Mouse (Mus musculus) kidney, postnatal 0 days (tissue): ENCODE data around the gene Upk1b. TPM values are rescaled to one million over a fixed set of nuclear protein-coding genes. Genes with fewer than 3 reads are reported as not detected.

Experiments used
- ATAC-seq: fragments of 200-750 bp; cut with Nextera tagmentation; replicated peaks from 2 replicates; pipeline ENCODE4 v1.8.0; 2017; ENCODE audit warnings: low read depth, moderate number of reproducible peaks, moderate TSS enrichment, moderate library complexity; ENCODE audit not compliant: low FRiP score
- DNase-seq: peaks from one replicate; pipeline ENCODE4 v3.0.0-alpha.2; 2016; ENCODE audit warnings: low spot score
- H3K27ac ChIP-seq: fragments of 300-500 bp; sonication (generic); 2 replicates; pipeline ENCODE4 v1.5.1; 2014; ENCODE audit warnings: mild to moderate bottlenecking
- H3K27me3 ChIP-seq: fragments of 300-500 bp; sonication (generic); 2 replicates; pipeline ENCODE4 v1.6.1; 2014; ENCODE audit warnings: low read length, mixed read lengths; ENCODE audit not compliant: insufficient read depth
- H3K36me3 ChIP-seq: fragments of 300-500 bp; sonication (generic); 2 replicates; pipeline ENCODE4 v1.6.1; 2014; ENCODE audit warnings: low read length, mixed read lengths; ENCODE audit not compliant: insufficient read depth
- H3K4me1 ChIP-seq: fragments of 300-500 bp; sonication (generic); replicated peaks from 2 replicates; pipeline ENCODE4 v1.6.1; 2014; ENCODE audit warnings: antibody characterized with exemption, low read length, mixed read lengths; ENCODE audit not compliant: insufficient read depth
- H3K4me2 ChIP-seq: fragments of 300-500 bp; sonication (generic); 2 replicates; pipeline ENCODE4 v1.6.1; 2014; ENCODE audit warnings: mild to moderate bottlenecking, low read length, moderate library complexity, mixed read lengths
- H3K4me3 ChIP-seq: fragments of 300-500 bp; sonication (generic); replicated peaks from 2 replicates; pipeline ENCODE4 v1.5.1; 2014; ENCODE audit warnings: low read depth, low read length
- H3K9ac ChIP-seq: fragments of 300-500 bp; sonication (generic); 2 replicates; pipeline ENCODE4 v1.6.1; 2014; ENCODE audit warnings: low read depth, low read length
- H3K9me3 ChIP-seq: fragments of 300-500 bp; sonication (generic); replicated peaks from 2 replicates; pipeline ENCODE4 v1.6.1; 2016; ENCODE audit warnings: low read length, inconsistent platforms, mixed read lengths
- CTCF ChIP-seq: IDR thresholded peaks from 2 replicates; pipeline ENCODE4 v1.5.1; 2016; ENCODE audit warnings: antibody characterized with exemption, low read depth, mild to moderate bottlenecking, moderate library complexity
- WGBS: fragments of 180-500 bp; shearing (Covaris S2); extraction: QIAGEN DNeasy Blood & Tissue Kit; methylation state at CpG from one replicate; pipeline ENCODE4 v1.1.7; 2014; 5-methylcytosine and 5-hydroxymethylcytosine counted together
- polyA plus RNA-seq: library from polyadenylated mRNA; unstranded; fragments of >200 nt; fragmentation: Nextera tagmentation; extraction: Ambion mirVana; gene quantifications from 2 replicates; pipeline ENCODE4 v1.2.1, GENCODE M21; 2015

Upk1b gene
- polyA plus RNA-seq, 1 experiment from 2014 or later, result 47.9 TPM

DNA sequence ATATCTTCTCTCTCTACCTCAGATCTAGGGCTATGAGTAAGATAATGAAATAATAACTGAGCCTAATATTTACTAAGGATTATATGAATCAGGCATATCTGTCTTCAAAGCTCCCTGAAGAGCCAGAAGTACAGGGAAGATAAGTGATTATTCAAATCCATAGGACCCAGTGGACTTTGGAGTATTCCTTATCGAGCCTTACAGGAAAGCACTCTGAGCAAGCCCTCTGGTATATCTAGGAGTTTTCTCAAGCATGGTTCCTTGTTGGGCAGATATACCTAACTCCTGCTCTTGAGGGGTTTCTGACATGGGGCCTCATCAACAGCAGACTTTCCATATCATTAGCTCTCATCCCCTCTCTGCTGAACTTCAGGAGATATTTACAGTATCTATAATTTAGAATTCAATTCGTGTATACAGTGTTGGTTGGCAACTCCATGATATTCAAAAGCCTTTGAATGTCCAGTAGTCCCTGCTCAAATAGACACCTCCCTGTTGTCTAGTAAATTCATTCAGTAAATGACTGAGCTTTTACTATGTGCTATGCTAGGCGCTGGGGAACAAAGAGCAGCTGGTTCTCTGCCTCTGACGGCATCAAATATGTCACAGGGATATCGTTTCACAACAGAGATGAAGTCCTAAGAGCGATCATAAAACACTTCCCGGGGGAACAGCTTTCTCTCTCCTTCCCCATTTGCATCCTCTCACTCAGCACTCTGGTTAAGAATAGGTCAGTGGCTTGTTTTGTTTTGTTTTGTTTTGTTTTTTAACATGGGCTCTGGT is 25.0 kb downstream of the Upk1b start:
- DNase-seq (peak; percentile 41), ATAC-seq (no peak)
- no peak overlapping the region for H3K4me3 ChIP-seq
- no peaks in the 10 kb centered on the region for H3K27me3 ChIP-seq
- no peaks in the 10 kb centered on the region for H3K36me3 ChIP-seq
- no peak overlapping the region for H3K9ac ChIP-seq
- H3K9me3 ChIP-seq, result no peaks in the 10 kb centered on the region
- TF ChIP-seq CTCF, result no peak
- H3K27ac ChIP-seq, result no peak overlapping the region
- WGBS, result 32% methylated on average over 7 of the region's 7 CpGs
- H3K4me2 ChIP-seq, result no peak overlapping the region
- H3K4me1 ChIP-seq, result peaks cover 11% of the 10 kb centered on the region; the same call in 1 of the 2 replicates

GRCm38 (mm10) chr16:38772906-38773496 is 27.1 kb downstream of the Upk1b start:
- TF ChIP-seq CTCF, result no peak
- H3K27ac ChIP-seq, result no peak overlapping the region
- H3K27me3 ChIP-seq, result no peaks in the 10 kb centered on the region
- no peak overlapping the region for H3K9ac ChIP-seq
- peaks cover 11% of the 10 kb centered on the region; the same call in 1 of the 2 replicates for H3K4me1 ChIP-seq
- DNase-seq, result peak; percentile 53
- peaks cover 8% of the 10 kb centered on the region; the same call in 1 of the 2 replicates for H3K36me3 ChIP-seq
- H3K4me2 ChIP-seq, result peak overlapping the region; percentile 32
- ATAC-seq, result no peak
- H3K4me3 ChIP-seq, result no peak overlapping the region; the same call in 1 of the 2 replicates
- 7% methylated on average over 12 of the region's 12 CpGs for WGBS
- H3K9me3 ChIP-seq, result no peaks in the 10 kb centered on the region

GRCm38 (mm10) chr16:38771145-38771544 is 29.0 kb downstream of the Upk1b start:
- H3K4me3 ChIP-seq, result no peak overlapping the region
- no peak overlapping the region for H3K4me2 ChIP-seq
- no peak for DNase-seq
- 95% methylated on average over 6 of the region's 6 CpGs for WGBS
- no peak for ATAC-seq
- H3K9me3 ChIP-seq, result no peaks in the 10 kb centered on the region
- peaks cover 11% of the 10 kb centered on the region; the same call in 1 of the 2 replicates for H3K4me1 ChIP-seq
- H3K27ac ChIP-seq, result no peak overlapping the region
- H3K9ac ChIP-seq, result no peak overlapping the region
- no peak for TF ChIP-seq CTCF
- peaks cover 22% of the 10 kb centered on the region; the same call in 1 of the 2 replicates for H3K36me3 ChIP-seq
- H3K27me3 ChIP-seq, result no peaks in the 10 kb centered on the region

- Histone ChIP-seq H3K36me3 (peaks cover 22% of the 10 kb centered on the region; the same call in 1 of the 2 replicates), H3K4me1 (peaks cover 11% of the 10 kb centered on the region; the same call in 1 of the 2 replicates), H3K27ac (no peak overlapping the region), H3K27me3 (no peaks in the 10 kb centered on the region), H3K9ac (no peak overlapping the region), H3K4me3 (no peak overlapping the region), H3K9me3 (no peaks in the 10 kb centered on the region), H3K4me2 (no peak overlapping the region)
- DNase-seq, result no peak
- TF ChIP-seq CTCF, result no peak
- 71% methylated on average over 9 of the region's 9 CpGs for WGBS
- ATAC-seq, result no peak
Measured at GRCm38 (mm10) chr16:38769529-38769928, 30.6 kb downstream of the Upk1b start.

DNA sequence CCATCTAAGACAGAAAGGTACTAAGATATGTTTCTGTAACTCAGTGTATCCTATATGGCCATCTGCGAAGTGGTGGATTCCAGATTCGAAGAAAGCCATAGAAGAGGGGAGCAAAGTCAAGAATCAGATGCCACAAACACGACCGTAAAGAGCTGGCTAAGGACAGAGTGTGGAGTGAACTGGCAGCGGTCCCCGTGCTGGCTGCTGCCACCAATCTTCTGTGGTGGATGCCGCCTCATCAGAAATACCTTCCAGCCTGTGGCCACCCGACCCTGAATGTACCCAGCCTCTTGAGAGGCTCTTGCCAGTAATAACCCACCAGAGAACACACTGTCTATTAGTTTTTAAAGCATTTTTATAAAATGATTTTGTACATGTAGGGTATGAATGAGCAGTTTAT is 31.7 kb downstream of the Upk1b start:
- peaks cover 11% of the 10 kb centered on the region; the same call in 1 of the 2 replicates for H3K4me1 ChIP-seq
- H3K4me3 ChIP-seq, result no peak overlapping the region
- no peak overlapping the region for H3K27ac ChIP-seq
- no peak overlapping the region for H3K4me2 ChIP-seq
- H3K27me3 ChIP-seq, result no peaks in the 10 kb centered on the region
- 96% methylated on average over 8 of the region's 8 CpGs for WGBS
- ATAC-seq, result no peak
- no peak for TF ChIP-seq CTCF
- DNase-seq, result no peak
- H3K9me3 ChIP-seq, result no peaks in the 10 kb centered on the region
- H3K9ac ChIP-seq, result no peak overlapping the region
- peaks cover 22% of the 10 kb centered on the region; the same call in 1 of the 2 replicates for H3K36me3 ChIP-seq

GRCm38 (mm10) chr16:38767761-38768160 is 32.4 kb downstream of the Upk1b start:
- Histone ChIP-seq H3K4me3 (no peak overlapping the region), H3K27ac (no peak overlapping the region), H3K27me3 (no peaks in the 10 kb centered on the region), H3K4me2 (no peak overlapping the region), H3K4me1 (peaks cover 5% of the 10 kb centered on the region; the same call in 1 of the 2 replicates), H3K9me3 (no peaks in the 10 kb centered on the region), H3K9ac (no peak overlapping the region), H3K36me3 (peaks cover 22% of the 10 kb centered on the region; the same call in 1 of the 2 replicates)
- no peak for TF ChIP-seq CTCF
- 87% methylated on average over 8 of the region's 8 CpGs for WGBS
- no peak for DNase-seq
- ATAC-seq, result no peak
